Comparison of ENCODE assay signal across 13 mouse cellular contexts in the genomic region with DNA sequence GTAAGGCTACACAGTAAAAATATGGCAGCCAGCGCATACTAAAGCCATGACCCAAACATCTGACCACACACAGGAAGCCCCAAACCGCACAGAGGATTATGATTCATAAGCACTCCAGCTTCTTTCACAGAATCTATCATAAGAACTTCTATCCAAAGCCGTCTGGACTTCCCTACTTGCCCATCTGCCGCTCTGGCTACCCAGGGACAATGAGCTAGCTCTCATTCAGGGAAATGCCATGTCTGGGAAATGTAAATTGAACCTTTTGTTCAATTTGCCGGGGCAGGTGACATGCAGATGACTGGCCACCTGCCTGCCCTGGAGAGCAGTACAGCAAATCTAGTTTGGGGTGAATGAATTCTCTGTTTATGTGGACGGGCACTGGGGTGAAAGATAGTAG.
DNase-seq lines count a peak whose midpoint lies in the region; ATAC-seq and TF ChIP-seq lines count a peak whose summit lies in the region.
"Had no signal": no experiment of that assay in that cellular context is flagged by ENCODE, and none has a peak within 500 bp of the region (broad histone marks: within the 10 kb centered on the region; RNA-seq: fewer than 3 reads in every experiment).

No protein-coding gene starts in this region.

- H3ac ChIP-seq in C2C12 (ENCODE audit: control insufficient read depth, insufficient read length, low read depth) = no peak overlapping the region

- intact Hi-C loops in heart, postnatal 14 days (cut with DNase I) = no loop called here

- H3K4me3 ChIP-seq in heart, embryonic 15.5 days = no peak overlapping the region
- no peak overlapping the region for H3K4me3 ChIP-seq in C2C12 (ENCODE audit: insufficient read depth, poor library complexity, severe bottlenecking)
- H3K4me3 ChIP-seq: hindbrain, embryonic 15.5 days; liver, embryonic 15.5 days; midbrain, embryonic 15.5 days had no signal

- peaks cover 75% of the 10 kb centered on the region for H3K4me1 ChIP-seq in heart, embryonic 15.5 days (replicated peaks)

- TF ChIP-seq CTCF in C2C12 (IDR thresholded peaks at IDR 0.05; ENCODE audit: control insufficient read depth, insufficient read depth, insufficient read length) = no peak
- no peak for TF ChIP-seq CTCF in brain, embryonic 14.5 days (IDR thresholded peaks at IDR 0.05; ENCODE audit: borderline replicate concordance, extremely low read depth, insufficient read depth, insufficient read length)

- no peaks in the 10 kb centered on the region for H3K9me3 ChIP-seq in heart, embryonic 15.5 days (replicated peaks)
- H3K9me3 ChIP-seq: hindbrain, embryonic 15.5 days; liver, embryonic 15.5 days; midbrain, embryonic 15.5 days had no signal

- no peak for TF ChIP-seq POLR2A in brain, embryonic 14.5 days (IDR thresholded peaks at IDR 0.05; ENCODE audit: borderline replicate concordance, extremely low read depth, insufficient read depth, insufficient read length, poor library complexity, severe bottlenecking)

- peaks cover 66% of the 10 kb centered on the region for H3K79me3 ChIP-seq in C2C12 (ENCODE audit: low read depth)

- H3K36me3 ChIP-seq in heart, embryonic 15.5 days = no peaks in the 10 kb centered on the region
- H3K36me3 ChIP-seq in C2C12 (ENCODE audit: control insufficient read depth, insufficient read depth) = peaks cover 14% of the 10 kb centered on the region
- H3K36me3 ChIP-seq: hindbrain, embryonic 15.5 days; liver, embryonic 15.5 days; midbrain, embryonic 15.5 days had no signal

- peak overlapping the region; percentile 33 for H3K27ac ChIP-seq in heart, embryonic 15.5 days
- H3K27ac ChIP-seq: hindbrain, embryonic 15.5 days; kidney, postnatal 0 days; liver, embryonic 15.5 days; midbrain, embryonic 15.5 days had no signal

- 71% methylated on average over 6 of the region's 6 CpGs for WGBS in heart, embryonic 15.5 days

- no peak for DNase-seq in heart, postnatal 14 days
- peak; percentile 58 for DNase-seq in brain, embryonic 14.5 days (ENCODE audit: low read depth)
- peak; percentile 25 for DNase-seq in naive thymus-derived CD4-positive, alpha-beta T cell, adult 2 months (ENCODE audit: low read depth)
- DNase-seq in thymus, postnatal 14 days = no peak
- DNase-seq in embryo, embryonic 10 days (ENCODE audit: low spot score) = no peak
- DNase-seq in adrenal gland, adult 18-20 months (ENCODE audit: low spot score in 2 of 2) = no peak
- DNase-seq: heart, adult 18-20 months had no signal

- peaks cover 85% of the 10 kb centered on the region for H3K79me2 ChIP-seq in C2C12 (ENCODE audit: control insufficient read depth, insufficient read depth)

- H3K4me2 ChIP-seq in heart, embryonic 15.5 days = no peak overlapping the region
- H3K4me2 ChIP-seq: hindbrain, embryonic 15.5 days; liver, embryonic 15.5 days; midbrain, embryonic 15.5 days had no signal

- no peak for ATAC-seq in heart, embryonic 15.5 days (replicated peaks; ENCODE audit: insufficient number of reproducible peaks, insufficient read depth, low FRiP score, low read depth)
- ATAC-seq: midbrain, embryonic 15.5 days had no signal

- no peaks in the 10 kb centered on the region for H3K27me3 ChIP-seq in heart, embryonic 15.5 days
- H3K27me3 ChIP-seq in C2C12 (ENCODE audit: control insufficient read depth, insufficient read depth, insufficient read length) = no peaks in the 10 kb centered on the region
- H3K27me3 ChIP-seq: hindbrain, embryonic 15.5 days; liver, embryonic 15.5 days; midbrain, embryonic 15.5 days had no signal

- H3K9ac ChIP-seq in heart, embryonic 15.5 days = no peak overlapping the region
- H3K9ac ChIP-seq: hindbrain, embryonic 15.5 days; liver, embryonic 15.5 days; midbrain, embryonic 15.5 days had no signal

TF ChIP-seq in C2C12, 6 proteins besides CTCF, POLR2A, EP300 and RAD21:
- peak; percentile 63 for TF ChIP-seq MYOD1 (IDR thresholded peaks at IDR 0.05; ENCODE audit: control insufficient read depth, insufficient read length, low read depth)
- no peak for TF ChIP-seq CEBPB (IDR thresholded peaks at IDR 0.05; ENCODE audit: low read depth)
- no peak for TF ChIP-seq MAX (IDR thresholded peaks at IDR 0.05)
- TF ChIP-seq FOSL1 (IDR thresholded peaks at IDR 0.05; ENCODE audit: insufficient read depth, low read length, poor library complexity, severe bottlenecking) = peak; percentile 77
TF ChIP-seq in C2C12: peak in this region for 2.

Comparison
In these comparisons a context has a peak if more than half of its experiments do, and no peak if none do; other contexts are left out.
1. DNase-seq: peak in brain, embryonic 14.5 days (single experiment) and naive thymus-derived CD4-positive, alpha-beta T cell, adult 2 months (single experiment); none in heart, postnatal 14 days (0 of 2), thymus, postnatal 14 days (single experiment), embryo, embryonic 10 days (single experiment) and adrenal gland, adult 18-20 months (0 of 2).